In genomic region chr11:97745331-97745721, GRCm38 (mm10) we compare ENCODE assay signal across 8 mouse cellular contexts. TPM values are rescaled to one million over a fixed set of nuclear protein-coding genes. Genes with fewer than 3 reads are reported as not detected.
DNase-seq lines count a peak whose midpoint lies in the region; ATAC-seq and TF ChIP-seq lines count a peak whose summit lies in the region.

No protein-coding gene starts in this region.

- no peak overlapping the region for H3K27ac ChIP-seq in heart, embryonic 15.5 days
- peak overlapping the region; percentile 45 for H3K27ac ChIP-seq in forebrain, postnatal 0 days (ENCODE audit: low read depth, low read length)
- H3K27ac ChIP-seq in liver, postnatal 0 days (ENCODE audit: low read depth), result no peak overlapping the region

- no peak for TF ChIP-seq EP300 in liver, postnatal 0 days (IDR thresholded peaks at IDR 0.05; ENCODE audit: low read depth)

- WGBS in heart, embryonic 15.5 days, result 8% methylated on average over 13 of the region's 13 CpGs
- 9% methylated on average over 13 of the region's 13 CpGs for WGBS in forebrain, postnatal 0 days
- WGBS in liver, postnatal 0 days (ENCODE audit: insufficient replicate concordance), result 10% methylated on average over 13 of the region's 13 CpGs

- no peak overlapping the region; the same call in 1 of the 2 replicates for H3K9ac ChIP-seq in heart, embryonic 15.5 days
- H3K9ac ChIP-seq in forebrain, postnatal 0 days, result no peak overlapping the region
- H3K9ac ChIP-seq in liver, postnatal 0 days (replicated peaks), result no peak overlapping the region

- intact Hi-C loops in heart, postnatal 14 days (cut with DNase I), result loop anchor here (2.0 to 5.0 kb wide), 2 partner anchors 39 to 98 kb away; no protein-coding TSS in a partner anchor

- no peak for DNase-seq in heart, postnatal 14 days
- DNase-seq in G1E (ENCODE audit: low spot score), result no peak
- no peak for DNase-seq in forebrain, postnatal 0 days
- no peak for DNase-seq in liver, postnatal 0 days
- DNase-seq in retina, postnatal 1 day, result no peak
- no peak for DNase-seq in adrenal gland, postnatal 36 days
- no peak for DNase-seq in urinary bladder, postnatal 4 days (ENCODE audit: low spot score in 2 of 2)

- peak overlapping the region; percentile 64 for H3K4me2 ChIP-seq in heart, embryonic 15.5 days
- peak overlapping the region; percentile 71 for H3K4me2 ChIP-seq in forebrain, postnatal 0 days (ENCODE audit: low read depth)
- H3K4me2 ChIP-seq in liver, postnatal 0 days (ENCODE audit: low read depth, low read length), result peak overlapping the region; percentile 70

- H3K4me3 ChIP-seq in heart, embryonic 15.5 days, result peak overlapping the region; percentile 95
- H3K4me3 ChIP-seq in G1E (ENCODE audit: low read depth, low read length), result peak overlapping the region; percentile 92
- peak overlapping the region; percentile 82 for H3K4me3 ChIP-seq in forebrain, postnatal 0 days (ENCODE audit: low read depth, low read length)
- H3K4me3 ChIP-seq in liver, postnatal 0 days (ENCODE audit: low read depth, low read length), result peak overlapping the region; percentile 78

- H3K9me3 ChIP-seq in heart, embryonic 15.5 days (replicated peaks), result no peaks in the 10 kb centered on the region
- no peaks in the 10 kb centered on the region for H3K9me3 ChIP-seq in G1E (replicated peaks)
- no peaks in the 10 kb centered on the region for H3K9me3 ChIP-seq in forebrain, postnatal 0 days (ENCODE audit: low read length)
- no peaks in the 10 kb centered on the region for H3K9me3 ChIP-seq in liver, postnatal 0 days (ENCODE audit: low read length)

- H3K4me1 ChIP-seq in heart, embryonic 15.5 days (replicated peaks), result peaks cover 22% of the 10 kb centered on the region
- peaks cover 39% of the 10 kb centered on the region for H3K4me1 ChIP-seq in G1E (ENCODE audit: insufficient read depth, low read depth, low read length)
- H3K4me1 ChIP-seq in forebrain, postnatal 0 days (ENCODE audit: insufficient read depth), result peaks cover 18% of the 10 kb centered on the region
- peaks cover 18% of the 10 kb centered on the region for H3K4me1 ChIP-seq in liver, postnatal 0 days (ENCODE audit: insufficient read depth)

- H3K36me3 ChIP-seq in heart, embryonic 15.5 days, result peaks cover 23% of the 10 kb centered on the region
- peaks cover 65% of the 10 kb centered on the region for H3K36me3 ChIP-seq in G1E (replicated peaks)
- H3K36me3 ChIP-seq in forebrain, postnatal 0 days (ENCODE audit: insufficient read depth), result peaks cover 30% of the 10 kb centered on the region
- H3K36me3 ChIP-seq in liver, postnatal 0 days (replicated peaks; ENCODE audit: insufficient read depth, low read length), result peaks cover 31% of the 10 kb centered on the region

- no peak for ATAC-seq in heart, embryonic 15.5 days (replicated peaks; ENCODE audit: insufficient number of reproducible peaks, insufficient read depth, low FRiP score, low read depth)
- no peak for ATAC-seq in G1E (ENCODE audit: extremely low read depth, insufficient number of reproducible peaks, low FRiP score, poor library complexity, severe bottlenecking)
- ATAC-seq in forebrain, postnatal 0 days, result no peak
- ATAC-seq in liver, postnatal 0 days, result no peak

- H3K27me3 ChIP-seq in heart, embryonic 15.5 days, result no peaks in the 10 kb centered on the region
- no peaks in the 10 kb centered on the region for H3K27me3 ChIP-seq in G1E (ENCODE audit: insufficient read depth, low read length)
- H3K27me3 ChIP-seq in forebrain, postnatal 0 days (ENCODE audit: insufficient read depth, low read length), result no peaks in the 10 kb centered on the region
- H3K27me3 ChIP-seq in liver, postnatal 0 days (ENCODE audit: insufficient read depth, low read length), result no peaks in the 10 kb centered on the region

- TF ChIP-seq CTCF in G1E (IDR thresholded peaks at IDR 0.05; ENCODE audit: low read depth, low read length), result no peak
- no peak for TF ChIP-seq CTCF in forebrain, postnatal 0 days (IDR thresholded peaks at IDR 0.05; ENCODE audit: low read depth)
- TF ChIP-seq CTCF in liver, postnatal 0 days (IDR thresholded peaks at IDR 0.05; ENCODE audit: low read depth), result no peak

RNA-seq across cellular contexts. Expression of gene Pip4k2b, which starts 0.8 kb away (rescaled TPM):
- polyA plus RNA-seq in heart, embryonic 15.5 days (2015; fragmentation: Nextera tagmentation; extraction: Ambion mirVana), result 0.82 and 0.95 TPM in 2 replicates
- total RNA-seq in heart, postnatal 14 days (2021), result 10 to 100 TPM; 20.7 to 22.6 TPM
- total RNA-seq in G1E (2014; fragmentation: Nextera tagmentation) (19.6 and 23.2 TPM in 2 replicates), G1E (2017) (14.5 and 16.7 TPM in 2 replicates)
- polyA plus RNA-seq in G1E (2012), result 22.0 and 25.6 TPM in 2 replicates
- 131 and 146 TPM in 2 replicates for total RNA-seq in forebrain, postnatal 0 days (2014; rRNA removed)
- 4.2 and 4.6 TPM in 2 replicates for polyA plus RNA-seq in forebrain, postnatal 0 days (2015; fragmentation: Nextera tagmentation; extraction: Ambion mirVana)
- 0.53 and 0.59 TPM in 2 replicates for polyA plus RNA-seq in liver, postnatal 0 days (2015; fragmentation: Nextera tagmentation; extraction: Ambion mirVana)
- 10 to 100 TPM; 27.5 to 29.6 TPM for total RNA-seq in adrenal gland, postnatal 36 days (2021)

RNA-seq across cellular contexts. Expression of gene Cwc25, which starts 21.0 kb away (rescaled TPM):
- 9.5 and 10.5 TPM in 2 replicates for polyA plus RNA-seq in heart, embryonic 15.5 days (2015; fragmentation: Nextera tagmentation; extraction: Ambion mirVana)
- total RNA-seq in heart, postnatal 14 days (2021), result 10 to 100 TPM in 1 of 2 experiments, 1 to 10 TPM in 1; 8.9 to 10.6 TPM
- total RNA-seq in G1E (2014; fragmentation: Nextera tagmentation) (13.5 and 20.8 TPM in 2 replicates), G1E (2017) (25.5 and 27.4 TPM in 2 replicates)
- polyA plus RNA-seq in G1E (2012), result 22.5 and 23.2 TPM in 2 replicates
- total RNA-seq in forebrain, postnatal 0 days (2014; rRNA removed), result 15.2 and 15.5 TPM in 2 replicates
- polyA plus RNA-seq in forebrain, postnatal 0 days (2015; fragmentation: Nextera tagmentation; extraction: Ambion mirVana), result 7.8 and 11.8 TPM in 2 replicates
- polyA plus RNA-seq in liver, postnatal 0 days (2015; fragmentation: Nextera tagmentation; extraction: Ambion mirVana), result 5.5 and 5.8 TPM in 2 replicates
- total RNA-seq in adrenal gland, postnatal 36 days (2021), result 10 to 100 TPM; 20.2 to 26.3 TPM

RNA-seq across cellular contexts. Expression of gene 1700001P01Rik, which starts 30.4 kb away (rescaled TPM):
- 0.21 and 0.32 TPM in 2 replicates for polyA plus RNA-seq in heart, embryonic 15.5 days (2015; fragmentation: Nextera tagmentation; extraction: Ambion mirVana)
- total RNA-seq in heart, postnatal 14 days (2021), result under 1 TPM in 1 of 2 experiments, not detected in 1; 0.65 TPM
- total RNA-seq in G1E (2014; fragmentation: Nextera tagmentation) (not detected in 2 replicates), G1E (2017) (0.23 and 0.33 TPM in 2 replicates)
- polyA plus RNA-seq in G1E (2012), result 0.09 TPM in 1 of 2 replicates, not detected in the other
- not detected in 2 replicates for total RNA-seq in forebrain, postnatal 0 days (2014; rRNA removed)
- polyA plus RNA-seq in forebrain, postnatal 0 days (2015; fragmentation: Nextera tagmentation; extraction: Ambion mirVana), result 0.27 and 0.33 TPM in 2 replicates
- not detected in 2 replicates for polyA plus RNA-seq in liver, postnatal 0 days (2015; fragmentation: Nextera tagmentation; extraction: Ambion mirVana)
- total RNA-seq in adrenal gland, postnatal 36 days (2021), result not detected

RNA-seq across cellular contexts. Expression of gene Rpl23, which starts 36.9 kb away (rescaled TPM):
- polyA plus RNA-seq in heart, embryonic 15.5 days (2015; fragmentation: Nextera tagmentation; extraction: Ambion mirVana), result 286 and 399 TPM in 2 replicates
- total RNA-seq in heart, postnatal 14 days (2021), result 100 to 1,000 TPM; 503 to 533 TPM
- total RNA-seq in G1E (2014; fragmentation: Nextera tagmentation) (580 and 589 TPM in 2 replicates), G1E (2017) (1,583 and 1,694 TPM in 2 replicates)
- polyA plus RNA-seq in G1E (2012), result 255 and 258 TPM in 2 replicates
- total RNA-seq in forebrain, postnatal 0 days (2014; rRNA removed), result 310 and 470 TPM in 2 replicates
- polyA plus RNA-seq in forebrain, postnatal 0 days (2015; fragmentation: Nextera tagmentation; extraction: Ambion mirVana), result 346 and 490 TPM in 2 replicates
- polyA plus RNA-seq in liver, postnatal 0 days (2015; fragmentation: Nextera tagmentation; extraction: Ambion mirVana), result 409 and 433 TPM in 2 replicates
- total RNA-seq in adrenal gland, postnatal 36 days (2021), result 100 to 1,000 TPM; 851 to 921 TPM

RNA-seq across cellular contexts. Expression of gene Psmb3, which starts 42.1 kb away (rescaled TPM):
- 337 and 364 TPM in 2 replicates for polyA plus RNA-seq in heart, embryonic 15.5 days (2015; fragmentation: Nextera tagmentation; extraction: Ambion mirVana)
- 100 to 1,000 TPM; 161 to 169 TPM for total RNA-seq in heart, postnatal 14 days (2021)
- total RNA-seq in G1E (2014; fragmentation: Nextera tagmentation), result 49.9 and 78.3 TPM in 2 replicates
- 191 and 258 TPM in 2 replicates for total RNA-seq in G1E (2017)
- polyA plus RNA-seq in G1E (2012), result 23.7 and 93.4 TPM in 2 replicates
- total RNA-seq in forebrain, postnatal 0 days (2014; rRNA removed), result 322 and 350 TPM in 2 replicates
- polyA plus RNA-seq in forebrain, postnatal 0 days (2015; fragmentation: Nextera tagmentation; extraction: Ambion mirVana), result 499 and 621 TPM in 2 replicates
- 244 and 267 TPM in 2 replicates for polyA plus RNA-seq in liver, postnatal 0 days (2015; fragmentation: Nextera tagmentation; extraction: Ambion mirVana)
- total RNA-seq in adrenal gland, postnatal 36 days (2021), result 100 to 1,000 TPM; 227 to 235 TPM
